Mouse (Mus musculus): Measurements from ENCODE around the gene Cbfa2t2. TPM values are rescaled to one million over a fixed set of nuclear protein-coding genes. Genes with fewer than 3 reads are reported as not detected.

The Cbfa2t2 gene
- total and polyA plus RNA-seq, 2 experiments from 2014 or later: 31.3 to 57.8 TPM

DNA sequence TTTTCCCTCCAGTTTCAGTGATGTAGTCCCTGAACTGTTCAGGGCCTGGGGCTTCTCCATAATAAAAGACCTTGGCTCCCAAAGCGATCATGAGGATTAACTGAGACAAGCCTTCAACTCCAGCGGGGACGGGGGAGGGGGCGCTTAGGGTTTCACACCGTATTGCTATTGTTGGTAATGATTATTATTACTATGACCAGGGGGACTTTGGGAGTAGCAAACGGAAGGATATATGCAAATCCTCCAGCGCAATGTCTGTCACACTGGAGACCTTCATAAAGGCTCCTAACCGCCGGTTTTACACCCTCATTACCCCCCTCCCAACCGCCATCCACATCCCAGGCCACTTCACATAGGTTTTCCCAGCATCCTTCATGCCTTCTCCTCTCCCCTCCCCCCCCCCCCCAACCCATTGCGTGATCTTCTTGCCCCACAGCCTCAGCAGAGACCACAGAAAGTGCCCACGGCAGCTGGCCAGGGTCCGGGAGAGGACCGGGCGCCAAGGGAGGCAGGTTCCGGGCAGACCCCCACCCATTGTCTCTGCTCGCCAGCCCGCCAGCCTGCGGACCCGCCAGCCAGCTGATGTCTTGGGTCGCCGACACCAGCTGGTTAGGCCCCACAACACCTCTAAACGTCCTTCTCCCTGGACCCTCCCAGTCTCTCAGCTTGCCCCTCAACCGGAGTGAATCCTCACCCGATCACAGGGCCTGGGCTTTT is 9.9 kb upstream of the Cbfa2t2 start:
- peak overlapping the region; percentile 77 for H3K4me2 ChIP-seq (ENCODE audit: low read depth, low read length, poor library complexity, severe bottlenecking)
- DNase-seq (ENCODE audit: low spot score): peak; percentile 67
- H3K4me3 ChIP-seq (ENCODE audit: low read depth, low read length): peak overlapping the region; percentile 32
- peaks cover 12% of the 10 kb centered on the region; the same call in 1 of the 2 replicates for H3K4me1 ChIP-seq (ENCODE audit: insufficient read depth, low read length)
- H3K27me3 ChIP-seq (ENCODE audit: insufficient read depth, low read length): no peaks in the 10 kb centered on the region
- H3K36me3 ChIP-seq (ENCODE audit: insufficient read depth, low read length): no peaks in the 10 kb centered on the region
- 2% methylated on average over 25 of the region's 25 CpGs for WGBS
- peak overlapping the region; percentile 71 for H3K9ac ChIP-seq (replicated peaks; ENCODE audit: low read length, poor library complexity, severe bottlenecking)
- ATAC-seq (ENCODE audit: low FRiP score): peak; percentile 63
- H3K27ac ChIP-seq (ENCODE audit: low read depth, low read length): peak overlapping the region; percentile 77
- TF ChIP-seq CTCF (IDR thresholded peaks at IDR 0.05): no peak
- H3K9me3 ChIP-seq (ENCODE audit: low read length): no peaks in the 10 kb centered on the region

DNA sequence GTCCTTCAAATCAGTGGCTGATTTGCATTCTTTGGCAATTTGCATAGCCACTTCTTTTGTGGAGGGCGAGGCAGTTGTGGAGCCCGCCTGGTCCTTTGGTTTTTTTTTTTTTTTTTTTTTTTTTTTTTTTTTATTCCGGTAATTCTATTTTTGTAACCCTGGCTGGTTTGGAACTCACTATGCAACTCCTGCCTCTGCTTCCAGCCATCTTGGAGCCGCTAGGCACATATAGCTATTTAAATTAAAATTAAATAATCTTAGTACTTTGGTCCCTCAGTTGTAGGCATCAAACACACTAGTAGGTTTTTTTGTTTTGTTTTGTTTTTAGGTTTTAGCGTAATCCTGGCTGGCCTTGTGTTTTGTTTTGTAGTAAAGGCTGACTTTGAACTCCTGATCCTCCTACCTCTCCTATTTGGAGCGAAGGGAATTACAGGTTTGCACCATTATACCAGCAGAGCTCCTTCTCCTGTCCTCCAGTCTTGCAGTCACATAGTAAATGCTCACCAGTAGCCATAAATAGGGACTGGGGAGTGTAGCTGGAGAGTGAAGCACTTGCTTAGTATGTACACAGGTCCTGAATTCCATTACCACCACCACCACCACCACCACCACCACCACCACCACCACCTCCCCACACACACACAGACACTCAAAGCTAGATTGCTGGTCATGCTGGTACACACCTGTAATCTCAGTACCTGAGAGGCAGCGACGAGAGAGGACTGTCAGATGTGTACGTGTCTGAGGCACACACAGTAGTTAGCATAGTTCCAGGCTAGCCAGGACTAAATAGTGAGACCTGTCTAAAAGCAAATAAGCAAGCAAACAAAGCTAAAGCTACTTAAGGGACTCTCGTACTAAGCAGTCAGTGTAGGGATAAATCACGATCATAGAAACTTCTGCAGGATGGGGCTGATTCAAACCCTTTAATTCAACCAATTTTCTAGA is 9.1 kb upstream of the Cbfa2t2 start:
- no peaks in the 10 kb centered on the region for H3K27me3 ChIP-seq (ENCODE audit: insufficient read depth, low read length)
- ATAC-seq (ENCODE audit: low FRiP score) (0 out of 2 replicates have a peak, but pooled peaks have one; percentile 38), DNase-seq (ENCODE audit: low spot score) (no peak)
- peak overlapping the region; percentile 77 for H3K27ac ChIP-seq (ENCODE audit: low read depth, low read length)
- TF ChIP-seq CTCF (IDR thresholded peaks at IDR 0.05): no peak
- no peaks in the 10 kb centered on the region for H3K9me3 ChIP-seq (ENCODE audit: low read length)
- H3K4me2 ChIP-seq (ENCODE audit: low read depth, low read length, poor library complexity, severe bottlenecking): peak overlapping the region; percentile 77
- no peaks in the 10 kb centered on the region for H3K36me3 ChIP-seq (ENCODE audit: insufficient read depth, low read length)
- peak overlapping the region; percentile 32 for H3K4me3 ChIP-seq (ENCODE audit: low read depth, low read length)
- H3K4me1 ChIP-seq (ENCODE audit: insufficient read depth, low read length): peaks cover 12% of the 10 kb centered on the region; the same call in 1 of the 2 replicates
- 34% methylated on average over 11 of the region's 11 CpGs for WGBS
- H3K9ac ChIP-seq (replicated peaks; ENCODE audit: low read length, poor library complexity, severe bottlenecking): peak overlapping the region; percentile 71

- H3K4me3 ChIP-seq (ENCODE audit: low read depth, low read length): no peak overlapping the region
- H3K27ac ChIP-seq (ENCODE audit: low read depth, low read length): no peak overlapping the region
- H3K4me1 ChIP-seq (ENCODE audit: insufficient read depth, low read length): peaks cover 12% of the 10 kb centered on the region; the same call in 1 of the 2 replicates
- WGBS: 22% methylated on average over 17 of the region's 17 CpGs
- no peaks in the 10 kb centered on the region for H3K36me3 ChIP-seq (ENCODE audit: insufficient read depth, low read length)
- no peak for TF ChIP-seq CTCF (IDR thresholded peaks at IDR 0.05)
- no peaks in the 10 kb centered on the region for H3K9me3 ChIP-seq (ENCODE audit: low read length)
- H3K27me3 ChIP-seq (ENCODE audit: insufficient read depth, low read length): no peaks in the 10 kb centered on the region
- peak overlapping the region; percentile 2 for H3K4me2 ChIP-seq (ENCODE audit: low read depth, low read length, poor library complexity, severe bottlenecking)
- no peak overlapping the region for H3K9ac ChIP-seq (replicated peaks; ENCODE audit: low read length, poor library complexity, severe bottlenecking)
- DNase-seq (ENCODE audit: low spot score) (peak; percentile 31), ATAC-seq (ENCODE audit: low FRiP score) (0 out of 2 replicates have a peak, but pooled peaks have one; percentile 10)
These were observed 8.4 kb upstream of the Cbfa2t2 start for GRCm38 (mm10) chr2:154427853-154428360.

DNA sequence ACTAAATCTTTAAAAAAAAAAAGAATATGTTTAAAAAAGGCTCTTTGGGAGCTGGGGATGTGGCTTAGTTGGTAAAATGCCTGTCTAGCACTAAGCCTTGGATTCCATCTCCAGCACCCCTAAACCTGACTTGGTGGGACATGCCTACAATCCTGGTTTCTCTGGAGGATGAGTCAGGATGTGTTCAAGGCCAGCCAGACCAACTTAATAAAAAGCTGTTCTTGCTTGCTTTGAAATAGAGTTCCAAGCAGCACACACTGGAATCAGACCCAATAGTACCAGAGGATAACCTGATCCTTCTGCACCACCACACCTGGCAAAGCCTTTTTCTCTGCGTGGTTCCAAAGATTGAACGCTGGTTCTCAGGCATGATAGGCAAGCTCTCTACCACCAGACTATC is 5.7 kb upstream of the Cbfa2t2 start:
- TF ChIP-seq CTCF (IDR thresholded peaks at IDR 0.05): no peak
- ATAC-seq (ENCODE audit: low FRiP score) (no peak), DNase-seq (ENCODE audit: low spot score) (no peak)
- Histone ChIP-seq H3K9me3 (ENCODE audit: low read length) (no peaks in the 10 kb centered on the region), H3K27ac (ENCODE audit: low read depth, low read length) (no peak overlapping the region), H3K4me3 (ENCODE audit: low read depth, low read length) (no peak overlapping the region), H3K36me3 (ENCODE audit: insufficient read depth, low read length) (no peaks in the 10 kb centered on the region), H3K9ac (replicated peaks; ENCODE audit: low read length, poor library complexity, severe bottlenecking) (no peak overlapping the region), H3K4me2 (ENCODE audit: low read depth, low read length, poor library complexity, severe bottlenecking) (no peak overlapping the region), H3K4me1 (ENCODE audit: insufficient read depth, low read length) (peaks cover 12% of the 10 kb centered on the region; the same call in 1 of the 2 replicates), H3K27me3 (ENCODE audit: insufficient read depth, low read length) (no peaks in the 10 kb centered on the region)
- WGBS: 95% methylated on average over 2 of the region's 2 CpGs

DNA sequence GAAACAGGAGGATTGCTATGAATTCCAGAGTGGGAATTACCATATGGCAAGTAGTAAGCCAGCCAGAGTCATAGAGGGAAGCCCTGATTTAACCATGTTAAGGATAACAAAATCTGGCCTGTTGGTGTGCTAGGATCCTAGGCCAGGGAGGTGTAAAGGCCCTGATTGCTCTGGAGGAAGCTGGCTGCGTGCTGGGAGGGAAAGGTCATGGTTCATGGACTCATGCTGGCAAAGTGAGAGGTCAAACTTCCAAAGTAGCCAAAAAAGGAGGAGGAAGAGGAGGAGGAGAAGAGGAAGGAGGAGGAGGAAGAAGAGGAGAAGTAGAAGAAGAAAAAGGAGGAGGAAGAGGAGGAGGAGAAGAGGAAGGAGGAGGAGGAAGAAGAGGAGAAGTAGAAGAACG is 3.6 kb upstream of the Cbfa2t2 start:
- no peaks in the 10 kb centered on the region for H3K9me3 ChIP-seq (ENCODE audit: low read length)
- H3K4me1 ChIP-seq (ENCODE audit: insufficient read depth, low read length): peaks cover 7% of the 10 kb centered on the region; the same call in 1 of the 2 replicates
- H3K36me3 ChIP-seq (ENCODE audit: insufficient read depth, low read length): no peaks in the 10 kb centered on the region
- WGBS: 66% methylated on average over 2 of the region's 2 CpGs
- no peak overlapping the region for H3K9ac ChIP-seq (replicated peaks; ENCODE audit: low read length, poor library complexity, severe bottlenecking)
- no peak for DNase-seq (ENCODE audit: low spot score)
- no peak overlapping the region for H3K4me3 ChIP-seq (ENCODE audit: low read depth, low read length)
- ATAC-seq (ENCODE audit: low FRiP score): no peak
- H3K4me2 ChIP-seq (ENCODE audit: low read depth, low read length, poor library complexity, severe bottlenecking): no peak overlapping the region
- H3K27me3 ChIP-seq (ENCODE audit: insufficient read depth, low read length): no peaks in the 10 kb centered on the region
- H3K27ac ChIP-seq (ENCODE audit: low read depth, low read length): no peak overlapping the region
- TF ChIP-seq CTCF (IDR thresholded peaks at IDR 0.05): no peak

Measured in midbrain, postnatal 0 days (tissue).